Mouse (Mus musculus) megakaryocyte, embryonic 14.5 days (primary cell): ENCODE results near the gene Fxyd6. TPM values are rescaled to one million over a fixed set of nuclear protein-coding genes. Genes with fewer than 3 reads are reported as not detected.

Source experiments
- H3K27me3 ChIP-seq: replicated peaks from 2 replicates; pipeline ENCODE3; 2012; ENCODE audit warnings: inconsistent platforms
- H3K36me3 ChIP-seq: replicated peaks from 2 replicates; pipeline ENCODE3; 2012; ENCODE audit warnings: low read length, inconsistent platforms, mixed read lengths
- H3K4me1 ChIP-seq: 2 replicates; pipeline ENCODE4 v1.6.1; 2012; ENCODE audit warnings: inconsistent platforms
- H3K4me3 ChIP-seq: replicated peaks from 2 replicates; pipeline ENCODE3; 2012; ENCODE audit warnings: moderate library complexity, mild to moderate bottlenecking, inconsistent platforms
- H3K9me3 ChIP-seq: 2 replicates; pipeline ENCODE4 v1.6.1; 2012; ENCODE audit warnings: inconsistent platforms
- FLI1 ChIP-seq: IDR thresholded peaks from 2 replicates; pipeline ENCODE4 v1.6.1; 2012; ENCODE audit warnings: low read length, inconsistent platforms, mixed read lengths
- GATA1 ChIP-seq: IDR thresholded peaks from 3 replicates; pipeline ENCODE4 v1.6.1; 2012; ENCODE audit warnings: mixed read lengths, low read length, inconsistent platforms, borderline replicate concordance
- polyA plus RNA-seq: library from polyadenylated mRNA; stranded (reverse); fragments of >175 nt; gene quantifications from 2 replicates; pipeline ENCODE4 v1.2.3, GENCODE M21; 2012; ENCODE audit warnings: low replicate concordance; ENCODE audit not compliant: insufficient read depth

Fxyd6 gene
- not detected in 2 replicates for polyA plus RNA-seq

- H3K4me3 ChIP-seq = peak within 1 kb of the TSS; percentile 28
- peaks cover 7% of the 10 kb centered on the region for H3K9me3 ChIP-seq
- H3K27me3 ChIP-seq = peaks cover 98% of the 10 kb centered on the region
These were observed at the start of gene Fxyd6 for GRCm38 (mm10) chr9:45370117-45370561. Gene Fxyd6, plus strand, starts transcription at chr9:45370185.

GRCm38 (mm10) chr9:45321465-45321864, 48.5 kb upstream of the Fxyd6 start:
- Histone ChIP-seq H3K27me3 (peaks cover 87% of the 10 kb centered on the region), H3K36me3 (no peaks in the 10 kb centered on the region), H3K4me1 (peaks cover 5% of the 10 kb centered on the region; the same call in 1 of the 2 replicates), H3K4me3 (no peak overlapping the region), H3K9me3 (no peaks in the 10 kb centered on the region)
- TF ChIP-seq FLI1 (no peak), GATA1 (no peak)

More at GRCm38 (mm10) chr9:45370117-45370561, at the start of gene Fxyd6:
- TF ChIP-seq FLI1 (no peak), GATA1 (no peak)
- no peaks in the 10 kb centered on the region for H3K36me3 ChIP-seq
- peaks cover 8% of the 10 kb centered on the region for H3K4me1 ChIP-seq

GRCm38 (mm10) chr9:45321946-45322430, 48.0 kb upstream of the Fxyd6 start:
- Histone ChIP-seq H3K4me1 (peaks cover 5% of the 10 kb centered on the region; the same call in 1 of the 2 replicates), H3K4me3 (no peak overlapping the region), H3K36me3 (no peaks in the 10 kb centered on the region), H3K27me3 (peaks cover 87% of the 10 kb centered on the region), H3K9me3 (no peaks in the 10 kb centered on the region)
- TF ChIP-seq FLI1 = no peak
- no peak for TF ChIP-seq GATA1

- Histone ChIP-seq H3K4me1 (peaks cover 8% of the 10 kb centered on the region; the same call in 1 of the 2 replicates), H3K4me3 (no peak overlapping the region), H3K36me3 (no peaks in the 10 kb centered on the region), H3K27me3 (peaks cover 91% of the 10 kb centered on the region), H3K9me3 (no peaks in the 10 kb centered on the region)
- no peak for TF ChIP-seq GATA1
These were observed 43.6 kb upstream of the Fxyd6 start for GRCm38 (mm10) chr9:45326390-45326789.

- H3K4me1 ChIP-seq = peaks cover 8% of the 10 kb centered on the region; the same call in 1 of the 2 replicates
- TF ChIP-seq GATA1 = no peak
- TF ChIP-seq FLI1 = no peak
These were observed 41.7 kb upstream of the Fxyd6 start for GRCm38 (mm10) chr9:45328263-45328662.

GRCm38 (mm10) chr9:45329577-45329976, 40.4 kb upstream of the Fxyd6 start:
- no peak for TF ChIP-seq FLI1
- TF ChIP-seq GATA1 = no peak
- Histone ChIP-seq H3K9me3 (no peaks in the 10 kb centered on the region), H3K36me3 (no peaks in the 10 kb centered on the region), H3K4me1 (peaks cover 3% of the 10 kb centered on the region; the same call in 1 of the 2 replicates), H3K4me3 (no peak overlapping the region), H3K27me3 (peaks cover 91% of the 10 kb centered on the region)

More at GRCm38 (mm10) chr9:45328263-45328662, 41.7 kb upstream of the Fxyd6 start:
- no peaks in the 10 kb centered on the region for H3K36me3 ChIP-seq
- peaks cover 90% of the 10 kb centered on the region for H3K27me3 ChIP-seq
- H3K9me3 ChIP-seq = no peaks in the 10 kb centered on the region
- H3K4me3 ChIP-seq = no peak overlapping the region

- H3K27me3 ChIP-seq = peaks cover 88% of the 10 kb centered on the region
- TF ChIP-seq FLI1 (no peak), GATA1 (no peak)
- H3K9me3 ChIP-seq = no peaks in the 10 kb centered on the region
- H3K36me3 ChIP-seq = no peaks in the 10 kb centered on the region
- H3K4me1 ChIP-seq = peaks cover 3% of the 10 kb centered on the region; the same call in 1 of the 2 replicates
- H3K4me3 ChIP-seq = no peak overlapping the region
These were observed 32.6 kb upstream of the Fxyd6 start for GRCm38 (mm10) chr9:45337406-45337805.

GRCm38 (mm10) chr9:45343066-45343465, 26.9 kb upstream of the Fxyd6 start:
- Histone ChIP-seq H3K4me3 (no peak overlapping the region), H3K27me3 (peaks cover 81% of the 10 kb centered on the region), H3K4me1 (peaks cover 8% of the 10 kb centered on the region; the same call in 1 of the 2 replicates), H3K36me3 (no peaks in the 10 kb centered on the region), H3K9me3 (no peaks in the 10 kb centered on the region)
- TF ChIP-seq GATA1 (no peak), FLI1 (no peak)

GRCm38 (mm10) chr9:45345516-45345915, 24.5 kb upstream of the Fxyd6 start:
- peaks cover 81% of the 10 kb centered on the region for H3K27me3 ChIP-seq
- no peak for TF ChIP-seq GATA1
- no peak for TF ChIP-seq FLI1
- no peaks in the 10 kb centered on the region for H3K36me3 ChIP-seq
- no peak overlapping the region for H3K4me3 ChIP-seq
- H3K4me1 ChIP-seq = peaks cover 6% of the 10 kb centered on the region; the same call in 1 of the 2 replicates
- peaks cover under 1% of the 10 kb centered on the region; the same call in 1 of the 2 replicates for H3K9me3 ChIP-seq

GRCm38 (mm10) chr9:45346276-45346675, 23.7 kb upstream of the Fxyd6 start:
- H3K4me1 ChIP-seq = peaks cover 10% of the 10 kb centered on the region; the same call in 1 of the 2 replicates
- H3K36me3 ChIP-seq = no peaks in the 10 kb centered on the region
- no peak overlapping the region for H3K4me3 ChIP-seq
- no peak for TF ChIP-seq FLI1
- no peak for TF ChIP-seq GATA1
- H3K27me3 ChIP-seq = peaks cover 80% of the 10 kb centered on the region
- H3K9me3 ChIP-seq = peaks cover 8% of the 10 kb centered on the region; the same call in 1 of the 2 replicates
